Mouse (Mus musculus) olfactory bulb, adult 2 months (tissue): ENCODE results near the gene Ankrd44. TPM values are rescaled to one million over a fixed set of nuclear protein-coding genes. Genes with fewer than 3 reads are reported as not detected.
A peak's percentile ranks its signal among the peaks of the same experiment; 100 is the strongest.
"Not testable (repeated sequence)": the region's sequence is repeated elsewhere in the genome, so short reads cannot be mapped to it uniquely, and the experiment has no call there.

ENCODE experiments used
- H3K27ac ChIP-seq: fragments of 200-500 bp; 2 replicates; pipeline ENCODE4 v1.5.1; 2012; ENCODE audit warnings: low read depth, low read length; ENCODE audit not compliant: insufficient read depth
- H3K4me1 ChIP-seq: fragments of 200-500 bp; 2 replicates; pipeline ENCODE4 v1.6.1; 2012; ENCODE audit warnings: low read length; ENCODE audit not compliant: control insufficient read depth, insufficient read depth
- H3K4me3 ChIP-seq: fragments of 200-500 bp; 2 replicates; pipeline ENCODE4 v1.5.1; 2012; ENCODE audit warnings: mild to moderate bottlenecking, low read depth, low read length, moderate library complexity; ENCODE audit not compliant: insufficient read depth
- CTCF ChIP-seq: fragments of 200-500 bp; IDR thresholded peaks from 2 replicates; pipeline ENCODE4 v1.5.1; 2012; ENCODE audit warnings: low read depth, mild to moderate bottlenecking, low read length, moderate library complexity; ENCODE audit not compliant: insufficient read depth
- POLR2A ChIP-seq: fragments of 200-500 bp; IDR thresholded peaks from 2 replicates; pipeline ENCODE4 v1.6.1; 2012; ENCODE audit warnings: mild to moderate bottlenecking, low read depth, low read length, moderate library complexity; ENCODE audit not compliant: insufficient read depth
- WGBS: fragments of 180-500 bp; shearing (Covaris S2); methylation state at CpG from one replicate; pipeline ENCODE4 v1.1.7; 2018; 5-methylcytosine and 5-hydroxymethylcytosine counted together
- polyA plus RNA-seq: library from polyadenylated mRNA; stranded (reverse); fragments of >200 nt; gene quantifications from 2 replicates; pipeline ENCODE4 v1.2.4, GENCODE M21; 2012; ENCODE audit warnings: low replicate concordance; ENCODE audit not compliant: missing spikeins, insufficient read depth, insufficient read length

The Ankrd44 gene
- not detected in 2 replicates for polyA plus RNA-seq

- TF ChIP-seq POLR2A (no peak), CTCF (peak; percentile 65)
- H3K4me3 ChIP-seq = peak within 1 kb of the TSS; percentile 87
- H3K4me1 ChIP-seq = peaks cover 10% of the 10 kb centered on the region
- peak within 1 kb of the TSS; percentile 19; the same call in 1 of the 2 replicates for H3K27ac ChIP-seq
- WGBS = under 1% methylated on average over 94 of the region's 94 CpGs
These were observed at the start of gene Ankrd44 for GRCm38 (mm10) chr1:54925971-54926771. Gene Ankrd44, minus strand, starts transcription at chr1:54926387.

- Histone ChIP-seq H3K27ac (no peak overlapping the region), H3K4me3 (no peak overlapping the region), H3K4me1 (no peaks in the 10 kb centered on the region)
- TF ChIP-seq CTCF (no peak), POLR2A (no peak)
- WGBS = 89% methylated on average over 5 of the region's 5 CpGs
These were observed 45.7 kb upstream of the Ankrd44 start for GRCm38 (mm10) chr1:54971687-54972404.

- WGBS = 95% methylated on average over 3 of the region's 3 CpGs
- no peak overlapping the region for H3K4me3 ChIP-seq
- H3K27ac ChIP-seq = no peak overlapping the region
- TF ChIP-seq POLR2A (no peak), CTCF (no peak)
- H3K4me1 ChIP-seq = no peaks in the 10 kb centered on the region
These were observed 40.7 kb upstream of the Ankrd44 start for GRCm38 (mm10) chr1:54966858-54967257.

- 65% methylated on average over 11 of the region's 11 CpGs for WGBS
These were observed 39.2 kb upstream of the Ankrd44 start for GRCm38 (mm10) chr1:54965159-54965995.

GRCm38 (mm10) chr1:54961724-54962123 is 35.5 kb upstream of the Ankrd44 start:
- Histone ChIP-seq H3K4me3 (no peak overlapping the region), H3K27ac (no peak overlapping the region), H3K4me1 (no peaks in the 10 kb centered on the region)
- 92% methylated on average over 9 of the region's 9 CpGs for WGBS
- TF ChIP-seq POLR2A (no peak), CTCF (no peak)

More at GRCm38 (mm10) chr1:54965159-54965995, 39.2 kb upstream of the Ankrd44 start:
- no peak for TF ChIP-seq CTCF
- TF ChIP-seq POLR2A = no peak
- Histone ChIP-seq H3K4me3 (no peak overlapping the region), H3K27ac (no peak overlapping the region), H3K4me1 (no peaks in the 10 kb centered on the region)

- TF ChIP-seq POLR2A (no peak), CTCF (no peak)
- 81% methylated on average over 9 of the region's 9 CpGs for WGBS
These were observed 34.5 kb upstream of the Ankrd44 start for GRCm38 (mm10) chr1:54960613-54961165.

GRCm38 (mm10) chr1:54958525-54958924 is 32.3 kb upstream of the Ankrd44 start:
- no peak for TF ChIP-seq POLR2A
- TF ChIP-seq CTCF = no peak
- 76% methylated on average over 3 of the region's 3 CpGs for WGBS
- Histone ChIP-seq H3K27ac (no peak overlapping the region), H3K4me1 (no peaks in the 10 kb centered on the region), H3K4me3 (no peak overlapping the region)

More at GRCm38 (mm10) chr1:54960613-54961165, 34.5 kb upstream of the Ankrd44 start:
- Histone ChIP-seq H3K4me1 (no peaks in the 10 kb centered on the region), H3K4me3 (no peak overlapping the region), H3K27ac (no peak overlapping the region)

GRCm38 (mm10) chr1:54956995-54957394 is 30.8 kb upstream of the Ankrd44 start:
- H3K4me1 ChIP-seq, H3K27ac ChIP-seq, H3K4me3 ChIP-seq: not testable (repeated sequence)
- WGBS = 94% methylated on average over 14 of the region's 14 CpGs
